In the genomic region with DNA sequence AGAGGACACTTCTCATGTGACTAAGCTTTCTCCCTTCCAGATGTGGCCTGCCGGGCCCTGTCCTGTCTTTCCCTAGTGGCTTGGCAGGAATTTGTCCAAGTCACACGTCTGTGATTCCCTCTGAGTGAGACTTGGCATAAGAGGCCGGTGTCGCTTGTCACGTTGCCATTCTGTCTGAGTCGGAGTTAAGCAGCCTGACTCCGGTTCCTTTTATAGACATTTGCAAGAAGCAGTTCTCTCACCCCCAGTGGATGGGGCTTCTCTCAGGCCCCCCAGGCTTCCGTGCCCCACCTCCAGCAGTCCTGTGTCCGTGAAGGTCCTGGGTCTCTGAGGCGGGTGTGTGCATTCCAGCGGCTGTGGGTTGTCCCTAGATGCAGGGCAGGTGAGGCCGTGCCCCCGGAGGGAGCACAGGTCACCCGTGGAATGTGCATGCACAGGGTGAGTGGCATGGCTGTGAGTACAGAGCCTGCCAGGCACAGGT, we compare ENCODE assay signal across 8 mouse cellular contexts. TPM values are rescaled to one million over a fixed set of nuclear protein-coding genes. Genes with fewer than 3 reads are reported as not detected.
DNase-seq lines count a peak whose midpoint lies in the region; ATAC-seq and TF ChIP-seq lines count a peak whose summit lies in the region.

No protein-coding gene starts in this region.

- H3ac ChIP-seq in myocyte (ENCODE audit: control insufficient read depth, insufficient read length) = no peak overlapping the region

- H3K4me1 ChIP-seq in forebrain, embryonic 16.5 days (replicated peaks; ENCODE audit: control insufficient read depth, insufficient read depth, low read length) = peaks cover 43% of the 10 kb centered on the region
- H3K4me1 ChIP-seq in hindbrain, embryonic 11.5 days (replicated peaks; ENCODE audit: control insufficient read depth, insufficient read depth, low read length) = peaks cover 16% of the 10 kb centered on the region
- peaks cover 61% of the 10 kb centered on the region for H3K4me1 ChIP-seq in limb, embryonic 13.5 days

- H3K27me3 ChIP-seq in forebrain, embryonic 16.5 days (replicated peaks; ENCODE audit: control insufficient read depth, insufficient read depth, low read length) = no peaks in the 10 kb centered on the region
- no peaks in the 10 kb centered on the region for H3K27me3 ChIP-seq in hindbrain, embryonic 11.5 days (ENCODE audit: control insufficient read depth, insufficient read depth, low read length)
- H3K27me3 ChIP-seq in limb, embryonic 13.5 days = no peaks in the 10 kb centered on the region
- no peaks in the 10 kb centered on the region for H3K27me3 ChIP-seq in myocyte (ENCODE audit: control insufficient read depth, insufficient read depth, insufficient read length)

- WGBS in forebrain, embryonic 16.5 days = 24% methylated on average over 14 of the region's 14 CpGs
- 44% methylated on average over 14 of the region's 14 CpGs for WGBS in hindbrain, embryonic 11.5 days
- WGBS in limb, embryonic 13.5 days = 27% methylated on average over 14 of the region's 14 CpGs

- no peaks in the 10 kb centered on the region; the same call in 1 of the 2 replicates for H3K36me3 ChIP-seq in forebrain, embryonic 16.5 days (ENCODE audit: control insufficient read depth, insufficient read depth)
- no peaks in the 10 kb centered on the region for H3K36me3 ChIP-seq in hindbrain, embryonic 11.5 days (ENCODE audit: control insufficient read depth, insufficient read depth, low read length)
- H3K36me3 ChIP-seq in limb, embryonic 13.5 days = peaks cover 41% of the 10 kb centered on the region
- H3K36me3 ChIP-seq in myocyte (ENCODE audit: control insufficient read depth, insufficient read depth) = peaks cover 11% of the 10 kb centered on the region

- H3K27ac ChIP-seq in forebrain, embryonic 16.5 days (ENCODE audit: low read length) = no peak overlapping the region
- H3K27ac ChIP-seq in hindbrain, embryonic 11.5 days (ENCODE audit: low read depth, low read length) = no peak overlapping the region
- peak overlapping the region; percentile 65 for H3K27ac ChIP-seq in limb, embryonic 13.5 days

- ATAC-seq in forebrain, embryonic 16.5 days = no peak
- ATAC-seq in hindbrain, embryonic 11.5 days (ENCODE audit: low FRiP score) = no peak
- no peak for ATAC-seq in limb, embryonic 13.5 days (ENCODE audit: low FRiP score, low read depth)

- H3K9ac ChIP-seq in forebrain, embryonic 16.5 days (replicated peaks; ENCODE audit: low read depth, low read length) = peak overlapping the region; percentile 16
- H3K9ac ChIP-seq in hindbrain, embryonic 11.5 days (ENCODE audit: low read depth, low read length) = peak overlapping the region; percentile 89; the same call in 1 of the 2 replicates
- H3K9ac ChIP-seq in limb, embryonic 13.5 days = peak overlapping the region; percentile 94

- peak overlapping the region; percentile 61 for H3K4me2 ChIP-seq in forebrain, embryonic 16.5 days (ENCODE audit: low read length)
- peak overlapping the region; percentile 76 for H3K4me2 ChIP-seq in hindbrain, embryonic 11.5 days (replicated peaks; ENCODE audit: low read depth, low read length)
- peak overlapping the region; percentile 86 for H3K4me2 ChIP-seq in limb, embryonic 13.5 days (replicated peaks)
- peak overlapping the region; percentile 98 for H3K4me2 ChIP-seq in myocyte (ENCODE audit: low read depth)

- no peak for TF ChIP-seq POLR2A in myocyte (IDR thresholded peaks at IDR 0.05; ENCODE audit: insufficient read length, low read depth)

- H3K79me2 ChIP-seq in myocyte (ENCODE audit: control insufficient read depth, insufficient read depth) = peaks cover 69% of the 10 kb centered on the region

- DNase-seq in urinary bladder, postnatal 14 days (ENCODE audit: low spot score) = peak; percentile 37
- DNase-seq in urinary bladder, adult 2 months (ENCODE audit: low spot score) = no peak
- peak; percentile 9 for DNase-seq in hindbrain, embryonic 11.5 days (ENCODE audit: low spot score)
- DNase-seq in ovary, postnatal 14 days (ENCODE audit: low spot score) = no peak
- no peak for DNase-seq in retina, embryonic 14.5 days (ENCODE audit: low spot score)

- no peaks in the 10 kb centered on the region for H3K9me3 ChIP-seq in forebrain, embryonic 16.5 days (ENCODE audit: control insufficient read depth, low read length)
- H3K9me3 ChIP-seq in hindbrain, embryonic 11.5 days (ENCODE audit: control insufficient read depth, low read length) = no peaks in the 10 kb centered on the region
- H3K9me3 ChIP-seq in limb, embryonic 13.5 days = no peaks in the 10 kb centered on the region

- H3K4me3 ChIP-seq in forebrain, embryonic 16.5 days (replicated peaks; ENCODE audit: low read length) = peak overlapping the region; percentile 13; the same call in 1 of the 2 replicates
- H3K4me3 ChIP-seq in hindbrain, embryonic 11.5 days (ENCODE audit: low read depth, low read length) = peak overlapping the region; percentile 98
- H3K4me3 ChIP-seq in limb, embryonic 13.5 days = peak overlapping the region; percentile 97
- peak overlapping the region; percentile 95 for H3K4me3 ChIP-seq in myocyte

TF ChIP-seq in myocyte, 11 proteins besides CTCF, POLR2A, EP300 and RAD21:
- TF ChIP-seq POLR2AphosphoS2 (IDR thresholded peaks at IDR 0.05; ENCODE audit: insufficient read length, low read depth) (no peak), TCF3 (IDR thresholded peaks at IDR 0.05; ENCODE audit: insufficient read length, low read depth) (no peak), TCF12 (IDR thresholded peaks at IDR 0.05; ENCODE audit: insufficient read depth, poor library complexity, severe bottlenecking) (no peak), REST (IDR thresholded peaks at IDR 0.05; ENCODE audit: insufficient read depth, insufficient read length) (no peak), MYOD1 (IDR thresholded peaks at IDR 0.05; ENCODE audit: control insufficient read depth in 1 of 3, insufficient read length in 2 of 3, low read depth in 2 of 3) (no peak), MYOG (IDR thresholded peaks at IDR 0.05; ENCODE audit: control insufficient read depth in 1 of 3, insufficient read depth in 1 of 3, insufficient read length in 2 of 3, low read depth in 2 of 3) (no peak), SRF (IDR thresholded peaks at IDR 0.05; ENCODE audit: control insufficient read depth, insufficient read length, low read depth) (no peak), E2F4 (IDR thresholded peaks at IDR 0.05; ENCODE audit: insufficient read depth) (no peak)

RNA-seq across cellular contexts. Expression of gene Bri3, which starts 13.9 kb away (rescaled TPM):
- 138 and 144 TPM in 2 replicates for polyA plus RNA-seq in urinary bladder, adult 2 months (2012; rRNA removed)
- polyA plus RNA-seq in forebrain, embryonic 16.5 days (2015; fragmentation: Nextera tagmentation; extraction: Ambion mirVana) = 94.7 and 98.0 TPM in 2 replicates
- 125 and 126 TPM in 2 replicates for polyA plus RNA-seq in hindbrain, embryonic 11.5 days (2014; fragmentation: Nextera tagmentation; extraction: Ambion mirVana)
- polyA plus RNA-seq in limb, embryonic 13.5 days (2015; fragmentation: Nextera tagmentation; extraction: Ambion mirVana) = 112 and 126 TPM in 2 replicates
- polyA plus RNA-seq in myocyte (2012; fragmentation: generic; extraction: Trizol) = 153 TPM

RNA-seq across cellular contexts. Expression of gene Tecpr1, which starts 34.8 kb away (rescaled TPM):
- polyA plus RNA-seq in urinary bladder, adult 2 months (2012; rRNA removed) = 35.0 and 35.3 TPM in 2 replicates
- polyA plus RNA-seq in forebrain, embryonic 16.5 days (2015; fragmentation: Nextera tagmentation; extraction: Ambion mirVana) = 45.6 and 57.4 TPM in 2 replicates
- 13.3 and 16.6 TPM in 2 replicates for polyA plus RNA-seq in hindbrain, embryonic 11.5 days (2014; fragmentation: Nextera tagmentation; extraction: Ambion mirVana)
- 26.3 and 27.0 TPM in 2 replicates for polyA plus RNA-seq in limb, embryonic 13.5 days (2015; fragmentation: Nextera tagmentation; extraction: Ambion mirVana)
- polyA plus RNA-seq in myocyte (2012; fragmentation: generic; extraction: Trizol) = 19.2 TPM

Comparison
In these comparisons a context has a peak if more than half of its experiments do, and no peak if none do; other contexts are left out.
1. DNase-seq: peak in urinary bladder, postnatal 14 days (single experiment) and hindbrain, embryonic 11.5 days (single experiment); none in urinary bladder, adult 2 months (single experiment), ovary, postnatal 14 days (single experiment) and retina, embryonic 14.5 days (single experiment).
2. H3K4me3 ChIP-seq: peak in every context shown above with its lines; median percentile 98 in hindbrain, embryonic 11.5 days; 97 in limb, embryonic 13.5 days; 95 in myocyte; 13 in forebrain, embryonic 16.5 days.
3. H3K9ac ChIP-seq: peak in every context shown above with its lines; median percentile 94 in limb, embryonic 13.5 days; 89 in hindbrain, embryonic 11.5 days; 16 in forebrain, embryonic 16.5 days.
4. Peak in every context shown above with its lines, with median percentiles within 50 percentile points of each other: H3K4me2 ChIP-seq.